Comparison of ENCODE assay signal across 25 mouse cellular contexts in genomic region chr15:28732409-28732808, GRCm38 (mm10).
"Had no signal": no experiment of that assay in that cellular context is flagged by ENCODE, and none has a peak within 500 bp of the region (broad histone marks: within the 10 kb centered on the region; RNA-seq: fewer than 3 reads in every experiment).

No protein-coding gene starts in this region.

- H3K36me3 ChIP-seq: heart, embryonic 13.5 days; heart, embryonic 15.5 days; kidney, embryonic 15.5 days; limb, embryonic 13.5 days; limb, embryonic 15.5 days; liver, embryonic 12.5 days had no signal

- DNase-seq: forebrain, postnatal 0 days; gastrocnemius, postnatal 14 days; gastrocnemius, postnatal 36 days; heart, adult 11 months; heart, adult 2 months; heart, postnatal 14 days; heart, postnatal 36 days; kidney, adult 11 months; kidney, adult 2 months; kidney, adult 9 months; kidney, postnatal 14 days; kidney, postnatal 36 days; layer of hippocampus, adult 9-11 months; layer of hippocampus, postnatal 36 days; left cerebral cortex, postnatal 4 days had no signal

- H3K27ac ChIP-seq: heart, adult 2 months; heart, embryonic 13.5 days; heart, embryonic 15.5 days; hindbrain, embryonic 14.5 days; kidney, embryonic 15.5 days; kidney, postnatal 0 days; limb, embryonic 13.5 days; limb, embryonic 15.5 days; liver, embryonic 12.5 days had no signal

- H3K4me3 ChIP-seq: heart, adult 2 months; heart, embryonic 13.5 days; heart, embryonic 15.5 days; kidney, embryonic 15.5 days; limb, embryonic 13.5 days; limb, embryonic 15.5 days; liver, embryonic 12.5 days had no signal

- H3K4me2 ChIP-seq: heart, embryonic 11.5 days; heart, embryonic 13.5 days; heart, embryonic 15.5 days; hindbrain, embryonic 14.5 days; kidney, embryonic 15.5 days; limb, embryonic 13.5 days; limb, embryonic 15.5 days; liver, embryonic 12.5 days had no signal

- H3K4me1 ChIP-seq: heart, embryonic 13.5 days; heart, embryonic 15.5 days; kidney, embryonic 15.5 days; limb, embryonic 13.5 days; limb, embryonic 15.5 days; liver, embryonic 12.5 days had no signal

- H3K27me3 ChIP-seq: heart, embryonic 13.5 days; heart, embryonic 15.5 days; kidney, embryonic 15.5 days; limb, embryonic 13.5 days; limb, embryonic 15.5 days; liver, embryonic 12.5 days had no signal

- H3K9ac ChIP-seq: forebrain, postnatal 0 days; heart, embryonic 13.5 days; heart, embryonic 15.5 days; hindbrain, embryonic 14.5 days; kidney, embryonic 15.5 days; limb, embryonic 13.5 days; limb, embryonic 15.5 days; liver, embryonic 12.5 days had no signal

- ATAC-seq: forebrain, postnatal 0 days; intestine, embryonic 16.5 days; liver, embryonic 12.5 days had no signal

- H3K9me3 ChIP-seq: heart, embryonic 13.5 days; heart, embryonic 15.5 days; kidney, embryonic 15.5 days; limb, embryonic 13.5 days; limb, embryonic 15.5 days; liver, embryonic 12.5 days had no signal
